Mouse (Mus musculus) lung, embryonic 15.5 days (tissue): ENCODE data around the gene Zfp61. TPM values are rescaled to one million over a fixed set of nuclear protein-coding genes. Genes with fewer than 3 reads are reported as not detected.

Experiments used
- ATAC-seq: fragments of 200-750 bp; cut with Nextera tagmentation; 2 replicates; pipeline ENCODE4 v1.8.0; 2017; ENCODE audit warnings: moderate number of reproducible peaks, borderline replicate concordance; ENCODE audit not compliant: low FRiP score, low TSS enrichment; ENCODE audit errors: extremely low read depth
- H3K27ac ChIP-seq: fragments of 300-500 bp; sonication (generic); 2 replicates; pipeline ENCODE4 v1.5.1; 2015; ENCODE audit warnings: moderate library complexity, mild to moderate bottlenecking, inconsistent platforms
- H3K27me3 ChIP-seq: fragments of 300-500 bp; sonication (generic); 2 replicates; pipeline ENCODE4 v1.6.1; 2015; ENCODE audit warnings: inconsistent platforms
- H3K36me3 ChIP-seq: fragments of 300-500 bp; sonication (generic); 2 replicates; pipeline ENCODE4 v1.6.1; 2015; ENCODE audit warnings: inconsistent platforms
- H3K4me1 ChIP-seq: fragments of 300-500 bp; sonication (generic); 2 replicates; pipeline ENCODE4 v1.6.1; 2015; ENCODE audit warnings: inconsistent platforms
- H3K4me2 ChIP-seq: fragments of 300-500 bp; sonication (generic); 2 replicates; pipeline ENCODE4 v1.6.1; 2015; ENCODE audit warnings: inconsistent platforms, mild to moderate bottlenecking, moderate library complexity
- H3K4me3 ChIP-seq: fragments of 300-500 bp; sonication (generic); 2 replicates; pipeline ENCODE4 v1.5.1; 2015; ENCODE audit warnings: mild to moderate bottlenecking, inconsistent platforms
- H3K9ac ChIP-seq: fragments of 300-500 bp; sonication (generic); 2 replicates; pipeline ENCODE4 v1.6.1; 2015; ENCODE audit warnings: inconsistent platforms
- H3K9me3 ChIP-seq: fragments of 300-500 bp; sonication (generic); 2 replicates; pipeline ENCODE4 v1.6.1; 2016; ENCODE audit warnings: inconsistent platforms
- WGBS: fragments of 180-500 bp; shearing (Covaris S2); methylation state at CpG from one replicate; pipeline ENCODE4 v1.1.7; 2015; 5-methylcytosine and 5-hydroxymethylcytosine counted together
- polyA plus RNA-seq: library from polyadenylated mRNA; unstranded; fragments of >200 nt; fragmentation: Nextera tagmentation; extraction: Ambion mirVana; gene quantifications from 2 replicates; pipeline ENCODE4 v1.2.1, GENCODE M21; 2015

The Zfp61 gene
- 36.2 and 37.9 TPM in 2 replicates for polyA plus RNA-seq

DNA sequence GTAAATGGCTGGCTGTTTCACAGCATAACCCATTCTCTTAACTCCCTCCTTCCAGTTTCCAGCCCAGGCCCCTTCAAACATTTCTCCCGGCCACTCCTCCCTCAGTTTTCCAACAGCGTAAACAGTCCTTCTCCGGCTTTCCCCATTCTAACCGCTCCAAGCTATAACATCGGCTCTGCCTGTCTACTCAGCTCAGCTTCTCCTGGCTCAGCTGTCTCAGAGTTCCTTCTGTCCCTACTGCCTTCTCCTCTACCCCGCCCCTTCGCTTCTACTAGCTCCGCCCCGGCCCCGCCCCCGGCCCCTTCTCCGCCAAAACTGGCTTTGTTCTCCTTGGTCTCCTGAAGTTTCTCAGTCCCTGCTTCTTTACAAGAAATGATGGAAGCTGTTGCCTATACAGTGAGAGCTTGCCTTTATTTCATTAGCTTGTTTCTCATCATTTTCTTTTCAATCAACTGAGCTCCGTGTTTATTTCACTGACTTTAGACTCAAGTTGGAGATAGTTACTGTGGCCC, at the start of gene Zfp61:
Zfp61 (minus strand) TSS at position 462 of the 512 bp plus-strand sequence.
- peak within 1 kb of the TSS; percentile 43; the same call in 1 of the 2 replicates for H3K9ac ChIP-seq
- under 1% methylated on average over 13 of the region's 13 CpGs for WGBS
- H3K9me3 ChIP-seq: no peaks in the 10 kb centered on the region
- ATAC-seq: peak; percentile 72; the same call in 1 of the 2 replicates
- peaks cover 22% of the 10 kb centered on the region for H3K4me1 ChIP-seq
- peak within 1 kb of the TSS; percentile 67 for H3K4me3 ChIP-seq
- peak within 1 kb of the TSS; percentile 91 for H3K4me2 ChIP-seq
- peaks cover 31% of the 10 kb centered on the region for H3K36me3 ChIP-seq
- peak within 1 kb of the TSS; percentile 92 for H3K27ac ChIP-seq
- no peaks in the 10 kb centered on the region for H3K27me3 ChIP-seq

DNA sequence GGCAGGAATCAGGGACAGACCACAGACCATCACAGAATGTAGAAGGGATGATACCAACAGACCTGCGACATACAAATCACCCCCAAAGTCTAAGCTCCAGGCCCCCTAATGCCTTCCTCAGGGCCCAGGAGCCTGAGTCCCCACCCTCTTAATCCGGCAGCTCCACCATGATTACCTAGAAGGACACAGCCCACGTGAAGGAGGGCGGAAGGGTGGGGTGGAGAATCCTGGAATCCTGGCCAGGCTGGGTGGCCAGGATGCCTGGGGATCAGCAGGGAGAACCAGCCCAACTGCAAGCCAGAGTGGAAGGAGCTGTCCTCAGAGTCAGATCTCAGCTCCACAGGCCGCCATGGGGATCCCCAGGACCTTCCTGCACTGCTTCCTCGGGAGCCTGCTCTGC, 47.9 kb upstream of the Zfp61 start, which contains the start of gene Lypd5:
Lypd5 (plus strand) TSS at position 301 of the 400 bp plus-strand sequence.
- Histone ChIP-seq H3K27ac (no peak within 1 kb of the TSS), H3K9ac (no peak within 1 kb of the TSS), H3K4me2 (no peak within 1 kb of the TSS), H3K9me3 (no peaks in the 10 kb centered on the region), H3K27me3 (no peaks in the 10 kb centered on the region; the same call in 1 of the 2 replicates), H3K4me3 (no peak within 1 kb of the TSS), H3K36me3 (no peaks in the 10 kb centered on the region), H3K4me1 (no peaks in the 10 kb centered on the region)
- WGBS: 30% methylated on average over 6 of the region's 6 CpGs
- no peak for ATAC-seq

DNA sequence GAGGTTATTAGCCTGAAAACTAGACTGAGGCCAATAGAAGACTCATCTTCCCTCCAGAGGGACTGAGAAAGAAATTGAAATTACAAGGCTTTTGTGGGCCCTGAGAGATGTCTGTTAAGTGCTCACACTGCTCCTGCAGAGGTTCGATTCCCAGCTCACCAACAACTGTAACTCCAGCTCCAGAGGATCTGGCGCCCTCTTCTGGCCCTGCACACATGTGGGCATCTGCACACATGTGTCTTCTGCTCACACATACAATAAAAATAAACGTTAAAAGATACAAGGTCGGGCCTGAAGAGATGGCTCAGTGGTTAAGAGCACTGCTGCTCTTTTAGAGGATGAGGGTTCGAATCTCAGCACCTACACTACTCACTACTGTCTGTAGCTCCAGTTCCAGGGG, 45.4 kb upstream of the Zfp61 start:
- Histone ChIP-seq H3K27ac (no peak overlapping the region), H3K4me1 (no peaks in the 10 kb centered on the region), H3K4me2 (no peak overlapping the region), H3K4me3 (no peak overlapping the region), H3K27me3 (no peaks in the 10 kb centered on the region; the same call in 1 of the 2 replicates), H3K36me3 (no peaks in the 10 kb centered on the region), H3K9me3 (no peaks in the 10 kb centered on the region), H3K9ac (no peak overlapping the region)
- ATAC-seq: no peak
- WGBS: 61% methylated on average over 5 of the region's 5 CpGs

DNA sequence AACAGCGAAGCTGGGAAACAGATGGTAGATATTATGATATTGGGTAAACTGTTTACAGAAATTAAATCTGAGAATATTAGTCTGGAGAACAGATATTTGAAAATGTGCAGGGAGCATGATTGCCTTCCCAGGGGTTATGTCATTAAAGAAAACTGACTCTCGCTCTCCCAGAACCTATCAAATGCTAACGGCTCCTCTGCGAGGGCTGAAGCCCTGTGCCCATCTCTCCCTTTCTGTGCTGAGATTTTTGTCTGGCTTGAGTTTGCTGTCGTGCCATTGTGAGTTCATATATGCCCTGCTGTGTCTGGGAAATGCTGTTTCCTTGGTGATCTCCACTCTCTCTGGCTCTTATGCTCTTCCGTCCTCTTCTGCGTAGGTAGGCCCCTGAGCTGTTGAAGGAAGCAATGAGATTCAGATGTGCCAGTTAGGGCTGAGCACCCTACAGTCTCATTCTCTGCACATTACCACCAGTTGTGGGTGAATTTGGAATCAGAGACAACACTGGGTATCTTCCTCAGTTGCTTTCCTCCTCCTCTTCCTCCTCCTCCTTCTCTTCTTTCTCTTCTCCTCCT, 42.8 kb upstream of the Zfp61 start:
- no peaks in the 10 kb centered on the region for H3K9me3 ChIP-seq
- no peak overlapping the region for H3K27ac ChIP-seq
- no peak for ATAC-seq

DNA sequence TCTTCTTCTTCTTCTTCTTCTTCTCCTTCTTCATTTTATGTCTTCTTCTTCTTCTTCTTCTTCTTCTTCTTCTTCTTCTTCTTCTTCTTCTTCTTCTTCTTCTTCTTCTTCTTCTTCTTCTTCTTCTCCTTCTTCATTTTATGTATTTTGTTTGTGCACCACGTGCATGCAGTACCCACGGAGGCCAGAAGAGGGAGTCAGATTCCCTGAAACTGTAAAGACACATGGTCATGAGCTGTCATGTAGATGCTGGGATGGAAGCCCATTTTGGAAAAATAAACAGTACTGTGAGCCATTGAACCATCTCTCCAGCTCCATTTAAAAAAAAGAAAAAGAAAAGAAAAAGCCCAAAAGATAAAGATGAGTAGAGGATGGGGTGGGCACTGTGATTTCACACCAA, 37.2 kb upstream of the Zfp61 start:
- H3K27ac ChIP-seq: no peak overlapping the region
- H3K4me1 ChIP-seq: no peaks in the 10 kb centered on the region
- no peaks in the 10 kb centered on the region for H3K36me3 ChIP-seq
- WGBS: 46% methylated on average over 2 of the region's 2 CpGs
- H3K9ac ChIP-seq: no peak overlapping the region
- H3K4me3 ChIP-seq: no peak overlapping the region
- H3K27me3 ChIP-seq: peaks cover 9% of the 10 kb centered on the region
- no peaks in the 10 kb centered on the region for H3K9me3 ChIP-seq
- H3K4me2 ChIP-seq: no peak overlapping the region
- ATAC-seq: no peak

More for the DNA sequence above, 42.8 kb upstream of the Zfp61 start:
- no peaks in the 10 kb centered on the region for H3K4me1 ChIP-seq
- WGBS: 56% methylated on average over 7 of the region's 7 CpGs
- no peaks in the 10 kb centered on the region; the same call in 1 of the 2 replicates for H3K27me3 ChIP-seq
- H3K4me2 ChIP-seq: no peak overlapping the region
- no peak overlapping the region for H3K9ac ChIP-seq
- no peaks in the 10 kb centered on the region for H3K36me3 ChIP-seq
- H3K4me3 ChIP-seq: no peak overlapping the region

DNA sequence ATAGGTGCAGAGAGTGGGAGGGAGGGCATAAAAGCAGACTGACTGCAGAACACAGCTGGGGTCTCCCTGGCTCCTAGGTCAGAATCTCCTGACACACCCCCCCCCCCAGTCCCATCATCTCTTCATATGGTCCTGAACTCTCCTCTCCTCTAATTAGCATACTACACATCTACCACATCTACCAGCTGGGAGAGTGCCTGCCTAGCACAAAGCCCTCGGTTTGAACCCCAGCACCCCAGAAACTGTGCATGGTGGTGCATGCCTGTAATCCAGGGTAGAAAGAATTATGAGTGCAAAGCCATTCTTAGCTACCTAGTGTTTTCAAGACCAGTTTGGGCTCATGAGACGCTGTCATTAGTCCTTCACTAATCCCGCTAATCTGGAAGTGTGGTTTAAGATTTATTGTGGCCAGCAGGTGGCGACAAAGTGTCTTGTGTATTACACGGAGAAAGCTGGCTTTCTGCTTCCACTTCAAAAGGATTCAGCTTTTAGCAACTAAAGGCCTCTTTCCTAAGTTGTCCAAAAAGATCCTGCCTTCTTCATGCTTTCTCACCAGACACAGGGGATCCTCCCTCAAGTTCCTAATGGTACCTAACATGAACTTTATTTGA, 34.8 kb upstream of the Zfp61 start:
- Histone ChIP-seq H3K9me3 (no peaks in the 10 kb centered on the region), H3K4me1 (no peaks in the 10 kb centered on the region), H3K4me2 (no peak overlapping the region), H3K9ac (no peak overlapping the region), H3K4me3 (no peak overlapping the region), H3K27me3 (peaks cover 17% of the 10 kb centered on the region), H3K36me3 (no peaks in the 10 kb centered on the region), H3K27ac (no peak overlapping the region)
- WGBS: 13% methylated on average over 5 of the region's 5 CpGs
- ATAC-seq: no peak

DNA sequence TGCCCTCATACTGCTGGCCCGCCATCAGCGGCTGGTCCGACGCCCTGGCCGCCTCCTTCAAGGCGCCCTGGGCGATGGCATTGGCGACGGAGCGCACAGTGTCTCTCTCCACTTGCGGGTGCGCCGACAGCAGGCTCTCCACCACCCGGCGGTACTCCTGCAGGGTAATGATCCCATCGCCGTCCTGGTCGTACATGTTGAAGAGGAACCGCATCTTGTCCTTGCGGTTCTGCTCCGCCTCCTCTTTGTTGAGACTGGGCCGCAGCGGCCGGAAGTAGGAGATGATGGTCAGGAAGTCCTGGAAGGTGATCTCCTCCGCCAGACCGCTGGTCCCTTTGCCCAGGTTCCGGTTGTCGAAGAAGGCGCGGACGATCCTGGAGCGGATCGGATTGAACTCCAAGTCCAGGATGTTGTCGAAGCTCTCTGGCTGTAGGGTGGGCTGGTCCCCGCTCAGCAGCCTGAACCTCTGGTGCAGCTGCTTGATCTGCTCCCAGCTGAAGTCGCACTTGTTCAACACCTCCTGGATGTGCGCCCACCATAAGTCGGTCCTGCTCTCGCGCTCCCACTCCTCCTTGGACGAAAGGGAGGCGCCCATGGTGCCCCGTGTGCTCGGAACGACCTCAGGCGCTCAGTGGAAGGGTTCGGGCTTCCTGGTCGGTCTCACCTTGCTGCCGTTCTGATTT, 32.4 kb upstream of the Zfp61 start, which contains the start of gene Tescl:
Tescl (minus strand) TSS at position 633 of the 683 bp plus-strand sequence.
- no peak for ATAC-seq
- no peaks in the 10 kb centered on the region for H3K9me3 ChIP-seq
- no peaks in the 10 kb centered on the region for H3K36me3 ChIP-seq
- H3K27me3 ChIP-seq: peaks cover 17% of the 10 kb centered on the region
- H3K9ac ChIP-seq: no peak within 1 kb of the TSS
- 37% methylated on average over 49 of the region's 49 CpGs for WGBS
- H3K4me3 ChIP-seq: 0 out of 2 replicates have a peak within 1 kb of the TSS, but pooled peaks have one; percentile 9
- peak within 1 kb of the TSS; percentile 34 for H3K4me2 ChIP-seq
- H3K27ac ChIP-seq: no peak within 1 kb of the TSS
- H3K4me1 ChIP-seq: no peaks in the 10 kb centered on the region

DNA sequence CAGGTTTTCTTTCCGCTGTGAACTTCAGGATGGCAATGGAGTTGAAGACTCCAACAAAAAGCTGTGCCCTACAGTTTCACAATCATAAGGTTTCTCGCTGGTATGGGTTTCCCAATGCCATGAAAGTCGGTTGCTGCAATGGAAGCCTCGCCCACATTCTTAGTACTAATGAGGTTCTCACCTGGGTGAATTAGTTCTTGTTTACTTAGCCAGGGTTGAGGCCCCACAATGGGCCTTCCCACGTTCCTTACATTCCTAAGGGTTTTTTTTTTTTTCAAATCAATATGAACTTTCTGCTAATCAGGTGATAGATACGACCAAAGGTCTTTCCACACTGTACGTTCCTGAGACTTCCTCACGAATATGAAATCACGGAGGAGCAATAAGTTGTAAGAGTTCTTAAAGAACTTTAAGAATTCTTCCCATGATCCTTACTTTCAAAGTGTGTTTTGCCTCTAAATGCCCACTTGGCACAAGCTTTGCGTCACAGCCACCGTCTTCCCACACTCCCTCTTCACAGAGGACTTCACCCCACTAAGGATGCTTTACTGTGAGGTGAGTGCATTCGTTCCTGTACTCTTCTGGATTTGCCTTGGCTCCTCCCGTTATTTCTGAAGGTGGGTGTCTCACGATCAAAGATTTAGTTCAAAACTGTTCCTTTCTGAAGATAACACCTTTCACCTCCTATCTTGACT, 26.4 kb upstream of the Zfp61 start:
- Histone ChIP-seq H3K4me1 (no peaks in the 10 kb centered on the region; the same call in 1 of the 2 replicates), H3K36me3 (no peaks in the 10 kb centered on the region), H3K27me3 (peaks cover 3% of the 10 kb centered on the region; the same call in 1 of the 2 replicates), H3K9ac (no peak overlapping the region), H3K4me2 (no peak overlapping the region), H3K27ac (0 out of 2 replicates have a peak overlapping the region, but pooled peaks have one; percentile 3), H3K4me3 (no peak overlapping the region), H3K9me3 (0 out of 2 replicates have a peak, but pooled peaks cover 3% of the 10 kb centered on the region)
- no peak for ATAC-seq
- WGBS: 65% methylated on average over 14 of the region's 14 CpGs

DNA sequence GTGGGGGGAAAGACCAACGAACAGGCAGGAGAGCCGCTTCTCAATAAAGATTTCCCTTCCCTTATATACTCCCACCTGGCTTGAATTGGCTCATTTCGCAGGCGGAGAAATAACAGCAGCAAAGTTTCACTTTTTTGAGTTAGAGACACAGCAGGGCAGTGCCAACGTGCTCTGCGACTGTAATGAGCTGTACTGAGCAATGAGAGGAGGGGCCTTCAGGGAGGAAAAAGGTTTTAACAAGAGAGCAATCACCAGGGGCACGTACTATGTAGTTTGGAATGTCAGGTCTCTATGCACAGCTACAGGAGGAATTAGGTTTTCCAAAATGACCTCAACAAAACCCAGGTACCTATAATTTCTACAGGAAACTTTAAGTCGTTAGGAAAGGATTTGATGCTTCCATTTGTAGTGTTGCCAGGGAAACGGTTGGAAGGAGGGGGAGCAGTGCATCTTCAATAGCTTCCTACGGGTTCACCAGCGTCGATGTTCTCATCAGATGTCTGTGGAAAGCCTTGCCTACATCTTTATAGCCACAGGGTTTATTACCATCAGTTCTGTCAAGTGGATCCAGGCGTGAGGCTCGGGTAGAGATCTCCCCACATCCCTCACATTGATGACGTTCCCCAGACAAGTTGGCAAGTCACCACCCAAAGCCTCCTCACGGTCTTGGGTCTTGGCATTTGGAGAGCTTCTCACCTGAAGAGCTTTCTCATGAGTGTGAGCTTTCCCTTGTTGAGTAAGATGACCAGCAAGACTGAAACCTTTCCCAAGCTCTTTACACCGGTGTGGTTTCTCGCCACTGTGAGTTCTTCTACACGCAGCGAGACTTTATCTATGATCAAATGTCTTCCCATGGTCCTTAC, 25.5 kb upstream of the Zfp61 start:
- 50% methylated on average over 20 of the region's 20 CpGs for WGBS
- Histone ChIP-seq H3K27me3 (peaks cover 3% of the 10 kb centered on the region; the same call in 1 of the 2 replicates), H3K36me3 (no peaks in the 10 kb centered on the region), H3K9ac (no peak overlapping the region), H3K4me1 (no peaks in the 10 kb centered on the region; the same call in 1 of the 2 replicates), H3K4me3 (peak overlapping the region; percentile 18), H3K9me3 (0 out of 2 replicates have a peak, but pooled peaks cover 3% of the 10 kb centered on the region), H3K27ac (0 out of 2 replicates have a peak overlapping the region, but pooled peaks have one; percentile 3), H3K4me2 (peak overlapping the region; percentile 54)
- ATAC-seq: no peak

DNA sequence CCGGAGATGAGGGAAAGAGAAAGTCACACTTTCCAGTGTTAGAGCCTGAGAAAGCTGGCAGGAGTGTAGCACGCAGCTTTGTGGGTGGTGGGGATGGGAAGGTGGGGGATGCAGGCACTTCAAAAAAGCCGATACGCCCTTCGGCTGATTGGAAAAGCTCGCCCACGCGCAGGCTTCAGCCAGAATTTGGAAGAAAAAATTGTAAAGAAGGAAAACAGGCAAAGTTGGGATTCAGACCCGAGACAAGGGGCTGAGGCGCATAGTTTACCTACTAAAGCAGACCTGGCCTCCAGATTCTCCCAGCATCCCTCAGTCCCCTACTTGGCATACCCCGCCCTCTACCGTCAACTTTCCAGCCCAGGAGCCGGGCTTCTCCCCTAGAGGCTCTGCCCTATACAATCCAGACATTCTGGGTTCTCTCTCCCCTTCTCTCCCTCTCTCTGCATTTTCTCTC, 24.7 kb upstream of the Zfp61 start:
- ATAC-seq: peak; percentile 69; the same call in 1 of the 2 replicates
- peak overlapping the region; percentile 21; the same call in 1 of the 2 replicates for H3K9ac ChIP-seq
- 0 out of 2 replicates have a peak, but pooled peaks cover 3% of the 10 kb centered on the region for H3K9me3 ChIP-seq
- H3K4me1 ChIP-seq: no peaks in the 10 kb centered on the region; the same call in 1 of the 2 replicates
- peak overlapping the region; percentile 18 for H3K4me3 ChIP-seq
- 4% methylated on average over 13 of the region's 13 CpGs for WGBS
- no peak overlapping the region for H3K27ac ChIP-seq
- peaks cover 3% of the 10 kb centered on the region; the same call in 1 of the 2 replicates for H3K27me3 ChIP-seq
- no peaks in the 10 kb centered on the region for H3K36me3 ChIP-seq
- peak overlapping the region; percentile 54 for H3K4me2 ChIP-seq
